Mouse (Mus musculus): Measurements from ENCODE around the gene Cacnb2. TPM values are rescaled to one million over a fixed set of nuclear protein-coding genes. Genes with fewer than 3 reads are reported as not detected.

Gene Cacnb2
- polyA plus RNA-seq, 1 experiment, result 6.3 TPM

DNA sequence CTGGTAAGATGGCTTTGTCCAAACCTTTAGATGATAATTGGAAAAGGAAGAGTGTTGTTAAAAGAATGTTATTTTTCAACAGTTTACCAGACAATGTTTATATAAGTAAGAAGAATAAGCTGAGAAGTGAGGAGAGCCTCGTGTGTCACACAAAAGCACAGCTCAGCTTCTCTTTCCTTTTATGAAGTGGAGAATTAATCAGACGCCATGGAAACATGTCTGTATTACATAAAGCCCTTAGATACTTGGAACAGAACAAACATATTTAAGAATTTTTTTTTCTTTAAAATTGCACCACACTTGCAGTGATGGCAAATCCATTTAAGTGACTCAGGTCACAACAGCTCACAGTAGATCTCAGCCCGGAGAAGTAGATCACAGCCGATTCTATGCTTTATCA, 9.8 kb downstream of the Cacnb2 start:
- DNase-seq, result no peak
- TF ChIP-seq POLR2A (IDR thresholded peaks at IDR 0.05; ENCODE audit: borderline replicate concordance, extremely low read depth, low read depth, low read length) (no peak), CTCF (IDR thresholded peaks at IDR 0.05; ENCODE audit: insufficient read depth, low read length) (no peak)
- Histone ChIP-seq H3K4me3 (replicated peaks; ENCODE audit: extremely low read depth, low read depth, low read length) (no peak overlapping the region), H3K4me1 (ENCODE audit: control insufficient read depth, insufficient read depth, low read length) (no peaks in the 10 kb centered on the region)
- WGBS, result 31% methylated on average over 4 of the region's 4 CpGs

DNA sequence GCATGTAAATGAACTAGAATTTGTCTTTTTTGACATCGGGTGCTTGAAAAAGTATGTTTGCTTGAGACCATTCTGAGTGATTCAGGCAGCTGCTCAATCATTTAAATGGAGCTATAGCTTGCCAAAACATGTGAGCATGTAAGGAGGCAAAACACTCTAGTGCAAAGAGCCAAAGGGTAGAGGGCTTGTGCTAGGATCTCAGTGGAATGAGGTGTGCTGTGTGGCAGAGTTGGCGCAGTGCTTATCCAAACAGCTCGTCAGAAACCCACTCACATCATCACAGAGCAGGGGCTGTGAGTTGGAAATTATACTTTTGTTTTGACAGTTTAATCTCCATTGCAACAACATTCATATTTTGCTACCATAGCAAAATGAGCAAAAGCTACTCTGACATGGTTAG, 13.5 kb downstream of the Cacnb2 start:
- H3K4me1 ChIP-seq (ENCODE audit: control insufficient read depth, insufficient read depth, low read length), result no peaks in the 10 kb centered on the region
- DNase-seq, result no peak
- H3K4me3 ChIP-seq (replicated peaks; ENCODE audit: extremely low read depth, low read depth, low read length), result no peak overlapping the region
- TF ChIP-seq POLR2A (IDR thresholded peaks at IDR 0.05; ENCODE audit: borderline replicate concordance, extremely low read depth, low read depth, low read length) (no peak), CTCF (IDR thresholded peaks at IDR 0.05; ENCODE audit: insufficient read depth, low read length) (no peak)
- WGBS, result 61% methylated on average over 3 of the region's 3 CpGs

DNA sequence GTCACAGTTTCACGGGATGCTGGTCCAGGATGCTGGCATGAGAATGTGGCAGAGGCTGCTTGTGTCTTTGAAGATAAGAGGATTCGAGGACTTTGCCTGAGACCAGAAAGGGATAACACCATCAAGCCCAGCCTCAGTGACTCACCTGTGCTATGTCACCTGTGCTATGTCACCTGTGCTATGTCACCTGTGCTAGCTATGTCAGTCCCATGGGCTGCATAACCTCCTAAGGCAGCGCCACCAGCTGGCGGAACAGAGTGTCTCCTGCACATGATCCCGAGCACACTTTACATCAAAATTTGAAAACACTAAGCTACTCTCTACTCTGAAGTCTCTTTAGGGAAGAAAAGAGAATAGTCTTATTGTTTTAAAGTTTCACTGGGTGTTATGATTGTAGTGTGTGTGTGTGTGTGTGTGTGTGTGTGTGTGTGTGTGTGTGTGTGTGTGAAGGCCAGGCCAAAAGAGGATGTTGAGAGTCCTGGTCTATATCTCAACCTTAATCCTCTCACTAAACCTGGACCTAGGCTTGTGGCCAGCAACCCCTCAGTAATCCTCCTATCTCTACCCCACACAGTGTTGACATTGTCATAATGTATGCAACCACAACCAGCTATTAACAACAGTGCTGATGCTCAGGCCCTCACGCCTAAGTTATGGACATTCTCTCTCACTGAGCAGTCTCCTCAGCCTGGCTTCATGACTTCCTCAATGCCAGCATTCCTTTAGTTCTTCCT, 17.4 kb downstream of the Cacnb2 start:
- TF ChIP-seq CTCF (IDR thresholded peaks at IDR 0.05; ENCODE audit: insufficient read depth, low read length), result no peak
- TF ChIP-seq POLR2A (IDR thresholded peaks at IDR 0.05; ENCODE audit: borderline replicate concordance, extremely low read depth, low read depth, low read length), result no peak
- Histone ChIP-seq H3K4me1 (ENCODE audit: control insufficient read depth, insufficient read depth, low read length) (no peaks in the 10 kb centered on the region), H3K4me3 (replicated peaks; ENCODE audit: extremely low read depth, low read depth, low read length) (no peak overlapping the region)
- 71% methylated on average over 6 of the region's 6 CpGs for WGBS
- DNase-seq, result no peak

DNA sequence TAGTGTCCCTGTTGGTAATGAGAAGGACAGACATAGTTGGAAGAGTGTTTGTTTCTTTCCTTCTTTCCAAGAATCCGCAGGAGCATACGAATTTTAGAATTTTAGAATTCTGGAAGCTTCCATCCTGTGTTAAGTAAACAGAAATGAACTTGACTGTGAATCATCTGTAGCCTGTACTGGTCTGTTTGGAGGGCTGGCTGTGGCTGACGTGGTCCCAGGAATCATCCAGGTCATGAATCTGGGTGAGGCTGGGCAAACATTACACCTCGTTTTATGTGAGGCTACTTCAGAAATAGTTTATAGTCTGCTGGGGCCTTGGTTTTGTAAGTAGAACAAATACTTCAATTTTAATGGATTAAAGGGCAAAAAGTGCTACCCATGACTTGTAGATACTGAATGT, 18.0 kb downstream of the Cacnb2 start:
- no peak for DNase-seq
- no peak for TF ChIP-seq POLR2A (IDR thresholded peaks at IDR 0.05; ENCODE audit: borderline replicate concordance, extremely low read depth, low read depth, low read length)
- TF ChIP-seq CTCF (IDR thresholded peaks at IDR 0.05; ENCODE audit: insufficient read depth, low read length), result no peak
- Histone ChIP-seq H3K4me3 (replicated peaks; ENCODE audit: extremely low read depth, low read depth, low read length) (no peak overlapping the region), H3K4me1 (ENCODE audit: control insufficient read depth, insufficient read depth, low read length) (no peaks in the 10 kb centered on the region)
- WGBS, result 47% methylated on average over 4 of the region's 4 CpGs

DNA sequence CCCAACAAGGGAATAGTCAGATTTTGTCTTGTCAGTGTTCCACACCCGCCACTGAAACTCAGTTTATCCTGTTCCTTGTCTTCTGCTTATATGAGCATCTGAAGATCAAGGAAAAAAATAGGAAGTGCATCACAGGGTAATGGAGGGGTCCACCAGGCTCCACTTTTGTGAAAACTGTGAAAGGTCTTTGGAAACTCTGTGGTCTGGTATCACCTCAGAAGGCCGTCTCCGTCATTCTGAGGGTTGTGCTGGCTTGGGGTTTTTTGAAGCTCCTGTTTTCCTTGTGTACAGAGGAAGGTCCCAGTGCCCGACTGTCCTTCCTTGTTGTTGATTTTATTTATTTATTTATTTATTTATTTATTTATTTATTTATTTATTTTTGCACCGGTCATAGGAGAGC, 20.9 kb downstream of the Cacnb2 start:
- TF ChIP-seq POLR2A (IDR thresholded peaks at IDR 0.05; ENCODE audit: borderline replicate concordance, extremely low read depth, low read depth, low read length) (no peak), CTCF (IDR thresholded peaks at IDR 0.05; ENCODE audit: insufficient read depth, low read length) (no peak)
- WGBS, result 93% methylated on average over 5 of the region's 5 CpGs
- DNase-seq, result no peak
- Histone ChIP-seq H3K4me1 (ENCODE audit: control insufficient read depth, insufficient read depth, low read length) (no peaks in the 10 kb centered on the region), H3K4me3 (replicated peaks; ENCODE audit: extremely low read depth, low read depth, low read length) (no peak overlapping the region)

DNA sequence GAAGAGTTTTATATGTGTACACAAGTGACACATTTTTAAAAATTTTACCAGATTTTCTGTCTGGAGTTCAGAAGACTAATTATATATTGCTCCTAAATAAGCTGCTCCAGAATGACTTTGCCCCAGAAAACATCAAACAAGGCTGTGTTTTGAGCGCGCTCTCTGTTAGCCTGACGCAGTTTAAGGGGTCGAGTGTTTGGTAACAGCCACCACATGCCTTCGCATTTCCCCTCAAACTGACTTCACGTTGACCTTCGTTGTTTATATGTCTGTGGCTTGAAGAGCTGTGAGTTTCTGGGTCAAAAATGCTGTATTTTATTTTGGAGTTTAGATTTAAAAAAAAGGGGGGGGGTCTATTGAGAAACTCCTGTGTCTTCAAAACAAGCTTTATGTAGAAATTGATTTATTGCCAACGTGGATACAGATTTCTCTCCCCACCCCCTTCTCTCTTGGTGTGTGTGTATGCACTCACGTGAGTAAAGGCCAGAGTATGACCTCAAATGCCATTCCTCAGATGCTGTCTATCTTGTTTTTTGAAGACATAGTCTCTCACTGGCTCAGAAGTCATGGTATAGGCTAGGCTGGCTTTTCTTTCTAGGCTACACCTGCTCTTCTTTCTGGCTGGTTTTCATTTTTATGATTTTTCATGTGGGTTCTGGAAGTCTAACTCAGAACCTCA, 27.1 kb downstream of the Cacnb2 start:
- no peaks in the 10 kb centered on the region for H3K4me1 ChIP-seq (ENCODE audit: control insufficient read depth, insufficient read depth, low read length)
- DNase-seq, result no peak
- 60% methylated on average over 9 of the region's 9 CpGs for WGBS
- no peak overlapping the region for H3K4me3 ChIP-seq (replicated peaks; ENCODE audit: extremely low read depth, low read depth, low read length)
- TF ChIP-seq POLR2A (IDR thresholded peaks at IDR 0.05; ENCODE audit: borderline replicate concordance, extremely low read depth, low read depth, low read length), result no peak
- TF ChIP-seq CTCF (IDR thresholded peaks at IDR 0.05; ENCODE audit: insufficient read depth, low read length), result no peak

DNA sequence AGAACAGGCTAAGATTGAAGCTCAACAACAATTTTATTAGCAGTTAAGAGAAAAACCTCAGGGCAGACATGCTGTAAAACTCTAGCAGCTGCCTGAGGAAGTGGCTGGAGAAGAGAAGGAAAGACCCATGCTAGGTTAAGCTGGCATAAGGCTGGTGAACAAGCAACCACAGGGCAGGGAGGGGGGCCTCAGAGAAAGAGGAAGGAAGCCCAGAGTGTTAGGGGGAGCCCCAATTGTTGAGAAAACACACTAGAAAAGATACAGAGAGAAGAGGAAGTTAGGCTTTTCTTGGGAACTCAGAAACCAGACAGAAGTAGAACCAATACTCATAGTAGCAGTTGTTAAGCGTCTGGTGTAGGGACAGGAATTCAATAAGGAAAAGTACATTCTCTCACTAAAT, 28.7 kb downstream of the Cacnb2 start:
- H3K4me1 ChIP-seq (ENCODE audit: control insufficient read depth, insufficient read depth, low read length), result no peaks in the 10 kb centered on the region
- 54% methylated on average over 1 of the region's 1 CpGs for WGBS
- no peak overlapping the region for H3K4me3 ChIP-seq (replicated peaks; ENCODE audit: extremely low read depth, low read depth, low read length)
- DNase-seq, result no peak
- TF ChIP-seq CTCF (IDR thresholded peaks at IDR 0.05; ENCODE audit: insufficient read depth, low read length) (no peak), POLR2A (IDR thresholded peaks at IDR 0.05; ENCODE audit: borderline replicate concordance, extremely low read depth, low read depth, low read length) (no peak)

DNA sequence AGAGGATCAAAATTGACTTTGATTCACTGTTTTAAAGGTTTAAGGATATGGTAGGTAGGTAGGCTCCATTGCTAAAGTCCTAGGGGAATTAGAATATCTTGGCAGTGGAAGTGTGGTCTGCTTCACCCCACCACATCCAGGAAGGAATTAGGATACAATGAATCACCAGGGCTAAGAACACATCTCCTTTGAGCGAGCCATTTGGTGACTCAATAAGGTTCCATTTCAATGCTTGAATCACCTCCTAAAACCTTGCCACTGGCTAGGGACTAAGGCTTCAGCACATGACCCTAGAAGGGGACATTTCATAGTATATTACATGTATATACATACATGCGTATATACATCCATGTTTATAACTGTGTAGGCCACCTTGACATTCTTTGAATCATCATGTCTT, 30.3 kb downstream of the Cacnb2 start:
- 79% methylated on average over 2 of the region's 2 CpGs for WGBS
- Histone ChIP-seq H3K4me3 (replicated peaks; ENCODE audit: extremely low read depth, low read depth, low read length) (no peak overlapping the region), H3K4me1 (ENCODE audit: control insufficient read depth, insufficient read depth, low read length) (no peaks in the 10 kb centered on the region)
- TF ChIP-seq CTCF (IDR thresholded peaks at IDR 0.05; ENCODE audit: insufficient read depth, low read length) (no peak), POLR2A (IDR thresholded peaks at IDR 0.05; ENCODE audit: borderline replicate concordance, extremely low read depth, low read depth, low read length) (no peak)
- no peak for DNase-seq

DNA sequence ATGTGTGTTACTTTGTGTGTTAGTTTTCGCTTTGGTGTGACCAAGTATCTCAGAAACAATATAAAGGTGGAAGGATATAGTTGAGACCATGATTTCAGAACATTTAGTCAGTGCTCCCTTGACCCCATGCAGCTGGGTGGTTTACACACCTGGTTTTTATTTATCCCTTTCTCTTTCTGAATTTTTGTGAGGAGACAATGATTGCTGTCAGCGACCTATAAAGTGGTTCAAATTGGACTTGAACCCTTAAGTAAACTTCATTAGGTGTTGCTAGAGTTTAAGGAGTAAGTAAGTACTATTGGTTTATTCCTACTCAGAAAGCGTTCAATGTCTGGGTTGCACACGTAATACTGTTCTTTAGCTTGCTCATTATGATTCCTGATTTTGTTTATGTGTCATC, 36.4 kb downstream of the Cacnb2 start:
- Histone ChIP-seq H3K4me1 (ENCODE audit: control insufficient read depth, insufficient read depth, low read length) (peaks cover 6% of the 10 kb centered on the region), H3K4me3 (replicated peaks; ENCODE audit: extremely low read depth, low read depth, low read length) (no peak overlapping the region)
- 78% methylated on average over 4 of the region's 4 CpGs for WGBS
- DNase-seq, result no peak
- no peak for TF ChIP-seq POLR2A (IDR thresholded peaks at IDR 0.05; ENCODE audit: borderline replicate concordance, extremely low read depth, low read depth, low read length)

DNA sequence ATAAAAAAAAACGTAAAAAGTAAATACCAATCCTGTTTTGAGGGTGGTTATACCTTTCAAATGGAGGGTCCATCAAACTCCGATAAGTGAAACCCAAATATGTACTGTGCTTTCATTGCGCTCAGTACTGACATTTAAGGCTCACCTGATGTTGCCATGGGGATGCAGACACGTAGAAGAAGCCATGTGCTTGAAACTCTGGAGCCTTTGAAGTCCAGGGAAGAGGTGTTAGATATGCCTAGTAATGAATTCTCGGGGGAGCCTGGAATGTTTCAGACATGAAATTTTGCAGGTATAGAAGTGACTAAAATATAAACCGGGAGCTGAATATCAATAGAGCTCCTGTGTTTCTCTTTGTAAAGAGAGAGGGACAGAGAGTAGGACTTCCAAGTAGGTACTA, 37.0 kb downstream of the Cacnb2 start:
- 78% methylated on average over 6 of the region's 6 CpGs for WGBS
- DNase-seq, result no peak
- Histone ChIP-seq H3K4me1 (ENCODE audit: control insufficient read depth, insufficient read depth, low read length) (peaks cover 6% of the 10 kb centered on the region), H3K4me3 (replicated peaks; ENCODE audit: extremely low read depth, low read depth, low read length) (no peak overlapping the region)
- no peak for TF ChIP-seq CTCF (IDR thresholded peaks at IDR 0.05; ENCODE audit: insufficient read depth, low read length)
- TF ChIP-seq POLR2A (IDR thresholded peaks at IDR 0.05; ENCODE audit: borderline replicate concordance, extremely low read depth, low read depth, low read length), result no peak

All from lung, adult 2 months (tissue).